ENCODE assay signal across 8 mouse cellular contexts in genomic region chr8:44934850-44935497, GRCm38 (mm10). TPM values are rescaled to one million over a fixed set of nuclear protein-coding genes. Genes with fewer than 3 reads are reported as not detected.
DNase-seq lines count a peak whose midpoint lies in the region; ATAC-seq lines count a peak whose summit lies in the region.

Gene Fat1 (plus strand): TSS chr8:44935447.

- WGBS in embryonic facial prominence, embryonic 12.5 days, result under 1% methylated on average over 44 of the region's 49 CpGs
- WGBS in limb, embryonic 12.5 days, result under 1% methylated on average over 49 of the region's 49 CpGs
- under 1% methylated on average over 48 of the region's 49 CpGs for WGBS in midbrain, embryonic 16.5 days

- no peaks in the 10 kb centered on the region for H3K9me3 ChIP-seq in embryonic facial prominence, embryonic 12.5 days
- no peaks in the 10 kb centered on the region for H3K9me3 ChIP-seq in limb, embryonic 12.5 days
- no peaks in the 10 kb centered on the region for H3K9me3 ChIP-seq in midbrain, embryonic 16.5 days (replicated peaks; ENCODE audit: control insufficient read depth, low read length, poor library complexity, severe bottlenecking)

- no peaks in the 10 kb centered on the region for H3K27me3 ChIP-seq in embryonic facial prominence, embryonic 12.5 days
- peaks cover 7% of the 10 kb centered on the region for H3K27me3 ChIP-seq in limb, embryonic 12.5 days
- H3K27me3 ChIP-seq in midbrain, embryonic 16.5 days (ENCODE audit: control insufficient read depth, insufficient read depth, low read depth, low read length), result no peaks in the 10 kb centered on the region

- DNase-seq in left cerebral cortex, adult 18-20 months (ENCODE audit: low spot score in 2 of 2), result peak; percentile 65 to 74
- no peak for DNase-seq in left cerebral cortex, adult 11 months (ENCODE audit: low spot score)
- peak; percentile 90 to 92 for DNase-seq in heart, adult 18-20 months
- DNase-seq in kidney, adult 18-20 months, result peak; percentile 88
- DNase-seq in testis, postnatal 10 days (ENCODE audit: low spot score), result peak; percentile 94

- peak within 1 kb of the TSS; percentile 75 for H3K4me3 ChIP-seq in embryonic facial prominence, embryonic 12.5 days
- peak within 1 kb of the TSS; percentile 78 for H3K4me3 ChIP-seq in limb, embryonic 12.5 days (replicated peaks)
- H3K4me3 ChIP-seq in midbrain, embryonic 16.5 days (ENCODE audit: low read depth, low read length), result peak within 1 kb of the TSS; percentile 80

- H3K9ac ChIP-seq in embryonic facial prominence, embryonic 12.5 days, result peak within 1 kb of the TSS; percentile 68
- peak within 1 kb of the TSS; percentile 75 for H3K9ac ChIP-seq in limb, embryonic 12.5 days (replicated peaks)
- peak within 1 kb of the TSS; percentile 69 for H3K9ac ChIP-seq in midbrain, embryonic 16.5 days (ENCODE audit: low read depth, low read length)

- peaks cover 10% of the 10 kb centered on the region; the same call in 1 of the 2 replicates for H3K4me1 ChIP-seq in embryonic facial prominence, embryonic 12.5 days
- peaks cover 6% of the 10 kb centered on the region for H3K4me1 ChIP-seq in limb, embryonic 12.5 days (replicated peaks)
- peaks cover 7% of the 10 kb centered on the region; the same call in 1 of the 2 replicates for H3K4me1 ChIP-seq in midbrain, embryonic 16.5 days (ENCODE audit: control insufficient read depth, insufficient read depth, low read length)

- no peaks in the 10 kb centered on the region for H3K36me3 ChIP-seq in embryonic facial prominence, embryonic 12.5 days
- H3K36me3 ChIP-seq in limb, embryonic 12.5 days, result no peaks in the 10 kb centered on the region
- H3K36me3 ChIP-seq in midbrain, embryonic 16.5 days (ENCODE audit: control insufficient read depth, insufficient read depth, low read length), result no peaks in the 10 kb centered on the region

- peak within 1 kb of the TSS; percentile 65 for H3K4me2 ChIP-seq in embryonic facial prominence, embryonic 12.5 days (replicated peaks)
- H3K4me2 ChIP-seq in limb, embryonic 12.5 days, result peak within 1 kb of the TSS; percentile 70
- peak within 1 kb of the TSS; percentile 85 for H3K4me2 ChIP-seq in midbrain, embryonic 16.5 days (ENCODE audit: low read length)

- peak within 1 kb of the TSS; percentile 94 for H3K27ac ChIP-seq in embryonic facial prominence, embryonic 12.5 days
- peak within 1 kb of the TSS; percentile 94 for H3K27ac ChIP-seq in limb, embryonic 12.5 days
- H3K27ac ChIP-seq in midbrain, embryonic 16.5 days (ENCODE audit: low read length), result peak within 1 kb of the TSS; percentile 73

- peak; percentile 45 for ATAC-seq in embryonic facial prominence, embryonic 12.5 days (ENCODE audit: insufficient number of reproducible peaks, insufficient read depth, low FRiP score, low TSS enrichment)
- ATAC-seq in limb, embryonic 12.5 days (ENCODE audit: insufficient number of reproducible peaks, insufficient read depth, low FRiP score, low TSS enrichment, low read depth), result peak; percentile 37
- peak; percentile 64 for ATAC-seq in midbrain, embryonic 16.5 days

RNA-seq across cellular contexts. Expression of gene Fat1, which starts in this region (rescaled TPM):
- 10 to 100 TPM; 28.5 to 30.1 TPM for total RNA-seq in left cerebral cortex, adult 18-20 months (2021)
- 26.1 and 29.5 TPM in 2 replicates for polyA plus RNA-seq in embryonic facial prominence, embryonic 12.5 days (2016; fragmentation: Nextera tagmentation; extraction: Ambion mirVana)
- 10 to 100 TPM; 13.8 to 14.1 TPM for total RNA-seq in heart, adult 18-20 months (2021)
- polyA plus RNA-seq in limb, embryonic 12.5 days (2016; fragmentation: Nextera tagmentation; extraction: Ambion mirVana), result 23.7 and 24.1 TPM in 2 replicates
- polyA plus RNA-seq in midbrain, embryonic 16.5 days (2015; fragmentation: Nextera tagmentation; extraction: Ambion mirVana), result 9.8 and 13.9 TPM in 2 replicates
